Mouse (Mus musculus) cerebellum, postnatal 36 days (tissue): ENCODE measurements around the gene Dgkg.
A peak's percentile ranks its signal among the peaks of the same experiment; 100 is the strongest.

Experiments
- DNase-seq, 2 experiments: peaks; one replicate each; pipeline ENCODE4 v3.0.0; 2021 to 2022; ENCODE audit warnings: mixed read lengths in 2 of 2

Gene Dgkg

DNA sequence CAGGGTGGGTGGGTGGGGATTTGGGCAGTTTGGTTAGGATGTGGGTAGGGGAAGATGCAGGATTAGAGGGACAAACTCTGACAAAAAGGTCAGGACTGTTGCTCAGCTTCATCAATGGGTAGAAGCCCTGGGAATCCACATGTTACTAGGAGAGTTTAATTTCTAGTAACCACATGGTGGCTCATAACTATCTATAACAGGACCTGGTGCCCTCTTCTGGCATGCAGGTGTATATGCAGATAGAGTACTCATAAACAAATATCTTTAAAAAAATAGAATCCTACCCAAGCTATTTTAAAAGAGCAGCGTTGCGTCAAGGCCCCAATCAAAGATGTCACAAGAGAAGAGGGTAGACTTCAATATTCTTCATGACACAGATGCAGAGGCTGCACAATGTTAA is 63.1 kb downstream of the Dgkg start:
- no peak for DNase-seq

DNA sequence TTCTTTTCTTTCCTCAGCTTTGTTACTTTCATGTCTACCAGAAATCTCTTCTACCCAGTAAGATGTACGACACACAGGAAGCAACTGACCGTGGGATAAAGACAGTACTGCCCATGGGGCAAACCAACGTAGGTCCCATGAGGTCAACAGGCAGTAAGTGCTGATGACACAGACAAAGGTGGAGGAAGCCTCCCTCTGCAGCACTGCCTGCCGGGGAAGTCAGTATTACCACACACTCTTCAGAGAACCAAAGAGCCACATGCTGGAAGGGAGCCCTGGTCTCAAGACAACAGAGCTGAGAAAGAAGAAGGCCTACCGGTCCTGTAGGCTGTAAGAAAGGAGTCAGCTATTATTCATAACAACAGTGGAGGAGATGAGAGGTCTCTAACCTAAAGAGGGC is 67.4 kb downstream of the Dgkg start:
- DNase-seq = no peak

DNA sequence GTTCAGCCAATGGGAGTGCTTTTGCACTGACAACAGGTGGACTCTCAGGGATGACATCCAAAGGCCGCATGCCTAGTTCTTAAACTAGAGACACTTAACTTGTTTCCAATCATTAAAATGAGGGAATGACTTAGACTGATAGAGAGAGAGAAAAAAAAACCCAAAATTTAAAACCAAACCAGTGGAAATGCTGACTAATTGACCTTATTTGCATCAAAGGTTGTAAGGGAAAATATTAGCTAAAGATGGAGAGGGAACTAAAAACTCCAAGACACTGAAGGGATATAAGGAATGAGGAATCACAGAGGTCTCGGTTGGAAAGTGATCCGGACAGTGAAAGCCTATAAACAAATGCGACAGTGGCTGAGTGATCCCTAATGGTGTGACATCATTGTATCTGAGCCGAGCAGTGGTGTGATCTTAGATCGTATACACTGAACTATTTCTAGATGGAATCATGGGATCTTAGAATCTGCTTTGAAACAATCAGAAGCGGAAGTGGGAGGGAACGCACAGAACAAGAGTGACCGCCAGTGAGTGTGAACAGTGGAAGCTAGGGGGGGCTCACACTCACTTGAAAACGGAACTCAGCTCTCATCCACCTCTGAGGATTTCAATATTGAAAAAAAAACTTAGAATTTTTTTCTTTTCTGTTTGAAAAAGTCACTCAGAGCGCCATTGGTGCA is 70.7 kb downstream of the Dgkg start:
- DNase-seq = no peak

DNA sequence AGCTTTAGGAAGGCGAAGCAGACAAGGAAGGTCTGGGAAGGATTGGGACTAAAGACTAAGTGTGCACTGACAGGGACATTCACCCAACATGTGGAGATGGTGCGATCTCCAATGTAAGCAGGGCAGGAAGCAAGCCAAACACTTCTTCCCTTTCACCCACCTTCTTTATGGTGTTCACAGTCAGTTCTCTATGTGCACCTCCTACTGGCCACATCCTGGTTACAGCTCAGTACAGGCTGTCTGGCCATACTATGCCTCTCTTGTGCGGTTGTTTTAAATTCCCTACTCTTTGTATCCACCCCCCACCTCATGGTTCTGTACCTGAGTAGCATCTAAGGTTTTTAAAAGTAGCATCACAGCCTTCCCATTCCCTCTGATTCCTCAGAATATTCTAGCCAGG is 71.5 kb downstream of the Dgkg start:
- no peak for DNase-seq

DNA sequence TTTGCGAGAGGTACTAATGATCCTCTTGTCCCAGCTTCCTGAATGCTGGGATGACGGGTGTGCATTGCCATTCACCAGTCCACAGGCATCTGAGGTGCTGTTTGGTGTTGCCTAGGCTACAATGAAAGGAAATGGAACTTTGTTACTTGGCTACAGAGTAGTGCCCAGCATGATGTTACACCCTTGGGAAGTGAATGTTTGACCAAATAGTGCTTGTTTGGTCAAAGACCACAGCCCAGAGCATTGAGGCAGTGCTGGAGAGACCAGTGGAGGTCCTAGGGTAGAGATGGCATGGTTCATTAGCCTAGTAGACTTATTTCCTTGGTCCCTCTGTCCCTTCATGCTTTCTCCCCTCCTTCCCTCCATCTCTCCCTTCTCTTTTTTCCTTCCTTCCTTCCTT is 73.6 kb downstream of the Dgkg start:
- DNase-seq = no peak

DNA sequence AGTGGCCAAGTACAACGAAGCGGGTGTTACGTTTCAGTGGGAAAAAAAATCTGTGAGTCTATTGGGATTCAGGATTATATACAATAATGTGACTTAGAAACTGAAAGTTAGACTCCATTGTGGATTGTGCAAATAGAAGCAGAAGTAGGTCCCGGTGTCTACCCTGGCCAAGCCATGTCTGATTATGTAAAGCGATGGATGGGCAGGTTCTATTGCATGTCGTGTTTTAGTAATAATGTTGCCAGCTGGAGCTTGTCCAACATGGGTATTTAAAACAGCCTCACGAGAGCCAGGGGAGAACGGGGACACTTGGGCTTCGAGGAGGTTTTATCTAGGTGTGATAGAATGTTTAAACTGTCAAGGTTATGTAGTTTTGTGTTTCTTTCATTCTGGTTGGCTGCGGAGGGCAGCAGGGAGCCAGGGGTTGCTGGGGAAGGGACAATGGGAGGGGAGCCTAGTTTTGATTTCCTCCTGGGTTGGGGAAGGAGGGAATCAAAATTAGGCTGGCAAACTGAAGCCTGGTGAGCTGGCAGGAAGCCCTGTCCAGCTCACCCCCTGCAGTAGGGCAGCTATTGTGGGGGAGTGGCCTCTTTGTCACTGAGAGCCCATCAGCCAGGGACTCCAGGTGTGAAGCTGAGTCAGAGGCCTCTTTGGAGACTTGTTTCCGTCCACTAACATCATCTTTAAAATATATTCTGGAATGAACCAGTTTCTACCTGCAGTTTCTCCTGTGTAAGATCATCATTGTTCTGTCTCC is 74.7 kb downstream of the Dgkg start:
- DNase-seq = peak; percentile 27

DNA sequence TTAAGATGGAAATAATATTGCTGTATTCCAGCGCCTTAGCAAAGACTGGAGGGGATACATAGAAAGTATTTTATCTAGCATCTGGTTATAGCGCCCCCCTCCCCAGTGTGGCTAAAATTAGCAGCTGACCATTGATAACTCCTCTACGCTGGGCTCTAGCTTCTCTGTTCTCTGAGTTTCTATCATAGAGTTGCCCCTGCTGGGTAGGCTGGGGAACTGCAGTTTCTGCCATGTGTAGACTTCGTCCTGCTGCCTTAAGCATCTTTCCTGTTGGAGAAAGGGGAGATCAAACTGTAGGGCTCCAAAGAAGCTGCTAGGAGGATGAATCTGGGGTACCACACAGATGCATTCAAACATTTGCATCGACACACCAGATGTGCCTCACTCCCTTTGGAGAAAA is 76.9 kb downstream of the Dgkg start:
- no peak for DNase-seq

DNA sequence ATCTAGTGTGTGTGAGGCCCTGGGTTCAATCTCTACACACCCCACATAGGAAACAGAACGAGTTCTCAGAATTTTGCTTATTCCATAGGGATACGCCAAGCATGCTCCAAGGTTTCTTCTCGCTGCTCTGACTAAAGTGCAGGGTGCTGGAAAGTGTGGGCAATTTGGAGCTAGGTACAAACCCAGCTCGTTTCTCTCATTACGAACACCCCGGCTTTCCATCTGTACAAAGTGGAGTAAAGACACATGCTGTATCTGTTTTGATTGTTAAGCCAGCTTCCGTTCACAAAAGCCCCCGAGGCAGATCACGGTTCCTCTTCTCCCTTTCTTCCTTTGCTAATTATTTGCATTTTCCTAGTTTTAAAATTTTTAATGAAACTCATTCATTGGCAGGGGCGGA is 78.1 kb downstream of the Dgkg start:
- DNase-seq = no peak

DNA sequence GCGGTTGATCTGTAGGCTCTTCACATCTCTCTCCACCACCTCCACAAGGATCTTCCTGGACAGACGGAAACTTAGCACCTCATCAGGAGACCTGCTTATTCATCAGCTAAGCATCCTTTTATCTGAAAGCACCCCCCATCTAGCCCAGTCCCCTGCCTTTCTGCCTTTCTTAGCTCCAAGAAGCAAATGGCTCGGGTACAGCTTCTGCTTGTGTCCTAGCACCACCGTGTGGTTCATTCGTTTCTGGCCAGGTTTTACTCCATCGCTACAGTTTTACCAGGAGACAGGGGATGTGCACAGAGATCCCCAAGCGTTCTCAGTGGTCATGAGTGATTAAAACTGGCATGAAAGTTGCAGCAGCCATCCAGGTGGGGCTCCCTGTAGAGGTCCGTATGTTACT is 79.4 kb downstream of the Dgkg start:
- no peak for DNase-seq

DNA sequence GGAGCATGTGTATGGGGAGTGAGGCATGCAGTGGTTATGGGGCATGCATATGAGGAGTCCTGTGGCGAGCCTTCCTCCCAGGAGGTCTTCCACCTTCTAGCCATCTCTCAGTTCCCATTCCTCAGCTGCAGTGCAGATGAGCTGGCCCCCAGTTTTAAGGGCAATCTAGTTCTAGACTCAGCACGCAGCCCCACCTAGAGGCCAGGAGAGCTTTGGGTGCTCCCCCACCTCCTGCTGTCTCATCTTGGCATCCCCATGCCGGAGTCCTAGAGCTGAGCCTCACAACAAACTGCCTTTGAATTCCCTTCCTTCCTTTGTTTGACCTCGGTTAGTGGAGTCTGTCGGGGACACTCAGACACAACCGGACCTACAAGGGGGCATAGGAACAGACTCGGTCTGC is 82.9 kb downstream of the Dgkg start:
- no peak for DNase-seq

DNA sequence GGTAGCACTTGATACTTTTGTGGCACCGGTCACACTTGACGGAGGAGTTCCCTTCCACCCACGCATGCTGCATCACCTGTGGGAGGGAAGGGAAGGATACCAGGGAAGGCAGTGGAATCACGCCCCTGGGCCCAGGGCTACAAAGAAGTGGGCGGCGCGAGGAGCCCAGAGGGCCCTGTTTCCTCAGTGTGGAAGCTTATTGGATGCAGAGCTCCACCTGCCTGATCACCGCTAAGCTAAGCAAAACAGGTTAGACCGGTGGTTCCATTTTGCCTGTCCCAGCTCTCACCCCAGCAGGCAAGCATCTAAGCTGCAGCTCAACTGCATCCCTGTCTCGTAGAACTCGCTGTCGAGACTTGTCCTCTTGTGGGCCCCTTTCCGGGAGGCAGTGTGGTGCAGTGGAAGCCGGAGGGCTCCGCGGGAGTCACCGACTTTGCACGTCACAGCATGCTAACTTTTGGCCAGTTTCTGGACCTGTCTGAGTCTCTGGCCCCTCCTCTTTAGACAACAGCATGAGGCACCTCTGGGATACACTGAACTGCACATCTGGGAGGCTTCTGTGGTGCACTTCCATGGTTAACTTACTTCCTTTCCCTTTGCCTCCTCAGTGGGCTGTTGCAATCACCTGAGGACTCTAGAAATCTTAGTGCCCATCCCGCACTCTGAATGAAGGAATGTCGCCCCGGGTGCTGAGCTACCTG is 84.2 kb downstream of the Dgkg start:
- no peak for DNase-seq

DNA sequence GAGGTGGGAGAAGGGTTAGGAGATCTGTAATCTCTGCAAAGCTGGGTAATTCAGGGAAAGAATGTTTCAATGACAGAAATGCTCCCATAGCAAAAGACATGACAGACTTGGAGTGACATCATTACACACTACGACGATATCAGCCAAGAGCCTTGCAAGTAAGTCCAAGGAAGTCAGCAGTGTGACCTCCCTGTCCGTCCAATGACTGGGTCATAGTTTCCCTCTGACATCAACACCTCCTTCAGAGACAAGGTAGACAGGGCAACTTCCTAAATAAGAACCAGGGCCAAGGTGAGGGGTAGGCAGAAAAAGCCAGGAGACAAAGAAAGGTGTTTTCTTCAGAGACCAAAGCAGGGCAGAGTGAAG is 92.1 kb downstream of the Dgkg start:
- no peak for DNase-seq

DNA sequence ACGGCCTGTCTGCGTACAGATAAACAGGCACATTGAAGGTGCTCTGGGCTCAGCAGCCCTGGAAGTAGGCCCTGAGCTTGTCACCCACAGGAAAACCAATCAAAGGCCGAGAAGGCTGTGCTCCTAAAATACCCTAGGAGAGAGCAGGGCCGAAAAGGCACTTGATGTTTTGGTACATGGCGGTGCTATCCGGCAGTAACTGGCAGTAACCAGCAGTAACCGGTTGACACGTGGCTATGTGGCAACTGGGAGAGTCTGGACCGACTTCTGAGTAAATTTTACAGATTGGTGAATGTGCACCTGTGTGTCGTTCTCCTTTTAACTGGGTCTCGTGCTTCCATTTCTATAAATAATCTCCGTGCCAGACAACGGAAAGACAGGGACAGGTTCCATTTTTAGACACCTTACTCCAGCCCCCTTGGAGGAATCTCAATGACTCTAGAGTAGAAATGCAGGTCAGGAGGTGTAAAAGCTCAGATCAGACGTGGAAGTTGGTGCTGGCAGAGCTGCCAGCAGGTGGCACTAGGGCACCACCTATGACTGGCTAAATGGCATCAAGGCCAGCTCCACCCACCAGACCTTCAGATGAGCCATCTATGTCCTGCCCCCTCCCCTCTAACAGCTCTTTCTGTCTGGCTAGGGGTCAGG is 92.6 kb downstream of the Dgkg start:
- peak; percentile 80 to 83 for DNase-seq

DNA sequence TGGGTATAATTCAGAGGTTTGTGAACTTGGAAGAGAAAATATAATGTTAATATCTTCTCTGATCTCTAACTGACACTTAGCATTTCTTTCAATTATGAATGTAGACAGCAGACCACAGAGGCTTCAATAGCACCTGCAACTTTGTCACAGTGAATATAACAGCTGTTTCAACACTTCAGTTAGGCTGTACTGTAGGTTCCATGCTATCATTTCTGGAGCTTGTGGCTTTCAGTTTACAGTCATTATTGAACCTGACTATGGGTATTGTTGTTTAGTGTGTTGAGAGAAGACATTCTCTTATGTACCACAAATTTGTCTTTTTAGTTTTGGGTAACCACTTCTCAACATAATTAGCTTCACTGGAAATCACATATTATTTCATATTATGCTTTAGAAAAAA is 93.4 kb downstream of the Dgkg start:
- no peak for DNase-seq

DNA sequence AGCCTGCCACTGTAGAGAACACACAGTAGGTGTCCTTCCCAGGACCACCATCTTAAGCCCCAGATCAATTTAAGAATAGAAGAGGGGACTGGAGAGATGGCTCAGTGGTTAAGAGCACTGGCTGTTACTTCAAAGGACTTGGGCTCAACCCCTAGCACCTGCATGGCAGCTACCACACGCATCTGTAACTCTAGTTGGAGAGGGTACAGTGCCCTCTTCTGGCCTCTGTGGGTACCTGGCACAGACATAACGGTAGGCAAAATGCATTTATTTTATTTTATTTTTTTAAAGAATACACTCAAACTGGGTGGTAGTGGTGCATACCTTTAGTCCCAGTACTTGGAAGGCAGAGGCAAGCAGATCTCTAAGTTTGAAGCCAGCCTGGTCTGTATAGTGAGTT is 102.0 kb downstream of the Dgkg start:
- no peak for DNase-seq

DNA sequence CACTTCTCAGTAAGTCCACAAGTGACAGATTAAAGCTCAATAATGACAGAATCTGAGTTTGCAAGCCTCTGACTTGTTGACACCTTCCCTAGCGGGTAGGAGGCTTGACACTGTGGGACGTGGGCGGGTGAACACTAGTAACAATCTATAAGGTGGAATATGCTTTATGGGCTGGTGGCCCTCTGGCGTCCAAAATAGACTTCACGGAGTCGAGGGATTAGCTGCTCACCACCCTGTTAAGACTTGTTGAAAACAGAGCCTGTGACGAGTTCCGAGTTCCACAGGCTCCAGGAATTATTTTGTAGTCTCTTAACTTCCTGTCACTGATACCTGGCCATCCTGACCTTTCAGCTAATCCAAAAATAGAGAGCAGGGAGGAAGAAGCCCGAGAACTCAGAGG is 104.7 kb downstream of the Dgkg start:
- DNase-seq = no peak

DNA sequence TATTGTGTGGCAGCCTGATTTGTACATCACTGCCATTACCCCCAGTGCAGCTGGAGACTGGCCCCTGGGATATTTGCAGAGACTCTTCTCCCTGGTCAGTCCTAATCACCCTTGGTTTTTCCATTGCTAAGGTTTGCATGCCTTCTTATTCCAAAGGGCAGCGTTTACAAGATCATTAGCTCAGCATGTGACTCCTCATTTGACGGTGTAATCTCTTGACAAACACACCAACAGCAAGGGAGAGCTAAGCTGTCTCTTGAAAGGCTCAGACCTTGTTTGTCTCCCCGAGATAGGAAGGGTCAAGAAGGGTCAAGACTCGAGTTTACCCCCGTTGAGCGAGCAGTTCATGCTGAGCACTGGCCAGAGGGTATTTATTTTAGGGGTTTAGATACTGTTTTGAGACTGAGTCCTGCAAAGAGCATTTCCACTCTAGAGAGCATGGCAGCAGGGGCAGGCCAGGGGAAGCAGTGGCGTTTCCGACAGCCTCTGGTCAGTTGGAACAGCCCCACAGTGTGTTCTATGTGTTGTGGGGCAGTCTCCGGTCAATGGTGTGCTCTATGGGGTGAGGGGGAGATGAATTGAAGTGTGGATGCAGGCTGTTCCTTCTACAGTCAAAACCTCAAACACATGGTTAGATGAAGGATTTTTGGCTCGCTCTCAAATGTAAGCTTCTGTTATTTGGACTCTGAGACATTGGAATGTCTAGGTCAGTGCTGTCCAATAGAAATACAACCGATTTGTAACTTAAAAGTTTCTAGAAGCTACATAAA is 105.6 kb downstream of the Dgkg start:
- no peak for DNase-seq

DNA sequence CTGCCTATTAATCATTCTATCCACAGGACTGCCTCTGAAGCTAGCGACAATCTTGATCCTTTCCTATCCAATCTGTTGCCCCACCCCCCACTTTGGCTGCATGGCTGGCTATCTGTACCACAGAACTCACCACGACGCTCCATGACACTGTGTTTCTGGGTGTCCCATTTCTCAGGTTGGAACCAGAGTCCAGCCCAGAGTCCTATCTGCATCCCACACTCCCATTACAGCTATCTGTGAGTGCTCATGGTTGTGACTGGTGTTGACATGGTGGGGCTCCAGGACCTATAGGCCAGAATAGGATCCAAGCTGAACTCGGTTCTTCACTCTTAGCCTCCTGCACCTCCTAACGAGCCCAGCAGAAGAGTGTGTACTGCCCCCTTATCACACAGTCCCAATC is 107.7 kb downstream of the Dgkg start:
- DNase-seq = no peak

DNA sequence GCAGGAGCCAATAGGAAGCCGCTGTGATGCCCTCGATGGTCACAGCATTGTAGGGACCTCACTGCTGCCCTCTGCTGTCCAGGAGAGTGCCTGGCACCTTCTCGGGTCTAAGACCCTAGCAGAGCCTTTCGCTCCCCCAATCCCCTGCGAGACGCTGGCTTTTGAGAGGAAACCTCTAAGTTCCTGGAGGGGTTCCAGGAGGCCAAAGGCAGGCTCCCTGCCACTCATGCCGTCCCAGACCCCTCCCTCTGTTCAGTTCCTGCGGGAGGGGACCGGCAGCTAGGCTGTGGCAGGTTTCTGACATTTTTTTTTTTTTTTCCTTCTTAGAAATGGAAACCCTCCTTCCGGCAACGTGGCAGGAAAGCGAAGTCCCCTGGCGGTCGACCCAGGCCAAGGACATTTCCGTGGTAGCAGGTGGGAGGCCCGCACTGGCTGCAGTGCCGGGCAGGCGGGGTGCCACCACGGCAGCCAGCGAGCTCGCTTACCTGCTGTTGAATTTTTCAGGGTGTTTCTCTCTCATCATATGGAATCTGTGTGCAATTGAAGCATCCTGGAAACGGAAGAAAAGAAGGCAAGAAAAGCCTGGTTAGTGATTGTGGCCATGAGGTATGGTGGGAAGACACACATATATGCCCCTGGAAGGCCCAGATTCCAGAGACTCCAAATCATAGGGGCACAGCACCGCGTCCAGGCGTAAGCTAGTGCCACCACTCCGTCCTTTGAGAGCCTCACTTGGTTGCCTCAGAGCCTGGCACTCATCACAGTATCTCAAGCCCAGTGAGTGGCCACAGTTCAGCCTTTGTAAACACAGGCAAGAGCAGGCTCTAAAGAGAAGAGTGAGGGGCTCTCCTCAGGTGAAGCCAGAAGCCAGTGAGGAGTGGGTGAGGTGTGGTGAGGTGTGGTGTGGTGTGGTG is 108.6 kb downstream of the Dgkg start:
- peak; percentile 78 to 81 for DNase-seq

DNA sequence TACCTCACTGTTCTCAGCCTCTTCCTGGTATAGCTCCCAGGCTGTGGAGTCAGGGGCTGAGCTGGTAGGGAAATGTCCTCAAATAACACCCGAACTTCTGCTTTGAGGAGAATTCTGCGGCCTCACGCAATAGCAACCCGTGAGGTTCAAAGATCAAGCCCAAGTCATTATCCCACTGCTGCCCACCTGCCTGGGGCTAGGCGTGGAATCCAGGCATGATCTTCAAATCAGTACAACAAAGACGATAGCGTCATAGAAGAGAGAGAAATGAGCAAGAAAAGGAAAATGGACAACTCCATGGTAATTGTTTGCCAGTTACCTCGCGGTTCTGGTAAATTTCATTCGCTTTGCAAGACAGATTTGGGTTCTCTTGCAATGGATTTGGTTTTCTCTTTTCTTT is 109.3 kb downstream of the Dgkg start:
- no peak for DNase-seq

DNA sequence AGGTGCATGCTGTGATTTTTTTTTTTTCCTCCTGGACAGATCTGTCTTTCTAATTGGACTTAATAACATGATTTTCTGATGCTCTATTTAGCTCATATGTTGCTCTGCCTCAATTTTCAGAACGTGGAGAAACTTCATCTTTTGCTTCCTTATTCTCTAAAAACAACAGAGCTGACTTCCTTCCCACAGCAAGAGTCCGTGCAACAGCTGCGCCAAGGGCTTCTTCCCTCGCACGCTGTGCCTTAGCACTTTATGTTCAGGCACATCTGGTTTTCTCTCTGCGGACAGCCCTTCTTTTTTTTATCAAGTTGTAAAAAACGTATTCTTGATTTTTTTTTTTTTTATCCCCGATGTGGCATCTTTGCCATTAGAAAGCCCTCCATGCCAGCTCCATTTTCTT is 111.2 kb downstream of the Dgkg start:
- no peak for DNase-seq
